Mouse (Mus musculus): Measurements from ENCODE around the gene Lmod1.

The Lmod1 gene

GRCm38 (mm10) chr1:135408973-135409372, 84.4 kb downstream of the Lmod1 start:
- no peak for DNase-seq (ENCODE audit: extremely low read depth, low read depth, low spot score)

- peak; percentile 25 for DNase-seq (ENCODE audit: extremely low read depth, low read depth, low spot score)
Observed at GRCm38 (mm10) chr1:135410967-135411366, 86.4 kb downstream of the Lmod1 start.

- no peak for DNase-seq (ENCODE audit: extremely low read depth, low read depth, low spot score)
Observed at GRCm38 (mm10) chr1:135412130-135412529, 87.5 kb downstream of the Lmod1 start.

DNA sequence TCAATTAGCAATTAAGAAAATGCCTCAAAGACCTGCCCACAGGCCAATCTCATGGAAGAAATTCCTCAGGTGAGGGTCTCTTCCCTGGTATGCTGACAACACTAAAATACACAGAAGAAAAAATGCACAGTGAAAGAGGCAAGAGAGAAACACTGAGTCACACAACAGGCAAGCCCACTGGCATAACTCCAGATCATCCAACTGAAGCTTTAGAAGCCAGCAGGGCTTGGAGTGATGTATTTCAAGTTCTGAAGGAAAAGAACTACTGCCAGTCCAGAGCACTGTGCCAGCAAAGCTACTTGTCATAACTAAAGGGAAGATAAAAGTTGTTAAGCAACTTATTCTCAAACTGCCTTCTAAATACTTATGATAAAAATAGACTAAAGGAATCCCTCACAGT, 89.4 kb downstream of the Lmod1 start:
- no peak for DNase-seq (ENCODE audit: extremely low read depth, low read depth, low spot score)
